Mouse (Mus musculus) cerebellum, adult 2 months (tissue): Measurements from ENCODE around the gene Jazf1. TPM values are rescaled to one million over a fixed set of nuclear protein-coding genes. Genes with fewer than 3 reads are reported as not detected.

Experiments used
- DNase-seq, 2 experiments: peaks; one replicate each; pipeline ENCODE4 v3.0.0; 2021
- H3K27ac ChIP-seq: fragments of 200-500 bp; 2 replicates; pipeline ENCODE4 v1.5.1; 2012; ENCODE audit warnings: low read length, control low read depth, inconsistent platforms; ENCODE audit not compliant: insufficient read depth
- H3K27me3 ChIP-seq: fragments of 200-500 bp; 2 replicates; pipeline ENCODE4 v1.6.1; 2012; ENCODE audit warnings: inconsistent platforms, mild to moderate bottlenecking, low read length, moderate library complexity; ENCODE audit not compliant: control insufficient read depth, insufficient read depth
- H3K4me1 ChIP-seq: fragments of 200-500 bp; 2 replicates; pipeline ENCODE4 v1.6.1; 2011; ENCODE audit warnings: low read length; ENCODE audit not compliant: control insufficient read depth, insufficient read depth
- H3K4me3 ChIP-seq: fragments of 200-500 bp; replicated peaks from 2 replicates; pipeline ENCODE3; 2011; ENCODE audit warnings: mild to moderate bottlenecking, low read depth, low read length, control low read depth; ENCODE audit not compliant: insufficient read depth
- CTCF ChIP-seq: fragments of 200-500 bp; IDR thresholded peaks from 2 replicates; pipeline ENCODE4 v1.5.1; 2011; ENCODE audit warnings: low read depth, mild to moderate bottlenecking, control low read depth, low read length, moderate library complexity, borderline replicate concordance; ENCODE audit not compliant: insufficient read depth
- POLR2A ChIP-seq: fragments of 200-500 bp; IDR thresholded peaks from 2 replicates; pipeline ENCODE4 v1.6.1; 2011; ENCODE audit warnings: low read length, control low read depth, borderline replicate concordance; ENCODE audit not compliant: insufficient read depth
- WGBS: fragments of 180-500 bp; shearing (Covaris S2); methylation state at CpG from one replicate; pipeline ENCODE4 v1.1.7; 2018; 5-methylcytosine and 5-hydroxymethylcytosine counted together
- polyA plus RNA-seq: library from polyadenylated mRNA; depleted of rRNA; stranded (reverse); fragments of >200 nt; gene quantifications from 2 replicates; pipeline ENCODE4 v1.2.3, GENCODE M21; 2012

Gene Jazf1
- polyA plus RNA-seq, 1 experiment, result 11.4 TPM

DNA sequence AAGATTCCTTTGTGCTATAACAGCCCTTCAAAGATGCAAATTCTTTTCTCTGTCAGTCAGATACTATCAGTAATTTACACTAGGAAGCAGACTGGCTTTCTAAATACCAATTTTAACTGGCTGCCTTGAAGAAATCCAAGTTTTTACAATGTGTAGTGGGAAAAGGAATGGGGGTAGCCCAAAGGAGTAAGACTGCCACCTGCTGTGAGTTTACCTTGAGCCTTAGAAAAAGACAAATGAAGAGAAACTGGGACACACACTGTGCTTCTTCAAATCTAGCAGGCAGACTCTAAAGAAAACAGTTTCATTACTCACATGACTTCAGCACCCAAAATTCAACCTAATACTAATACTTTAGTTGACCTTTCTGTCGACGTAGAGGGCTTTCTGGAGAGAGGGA lies 47.4 kb downstream of the Jazf1 start:
- Histone ChIP-seq H3K4me3 (no peak overlapping the region), H3K4me1 (no peaks in the 10 kb centered on the region), H3K27me3 (no peaks in the 10 kb centered on the region), H3K27ac (no peak overlapping the region)
- WGBS, result 70% methylated on average over 2 of the region's 2 CpGs
- TF ChIP-seq CTCF, result no peak
- no peak for TF ChIP-seq POLR2A
- DNase-seq, result no peak

DNA sequence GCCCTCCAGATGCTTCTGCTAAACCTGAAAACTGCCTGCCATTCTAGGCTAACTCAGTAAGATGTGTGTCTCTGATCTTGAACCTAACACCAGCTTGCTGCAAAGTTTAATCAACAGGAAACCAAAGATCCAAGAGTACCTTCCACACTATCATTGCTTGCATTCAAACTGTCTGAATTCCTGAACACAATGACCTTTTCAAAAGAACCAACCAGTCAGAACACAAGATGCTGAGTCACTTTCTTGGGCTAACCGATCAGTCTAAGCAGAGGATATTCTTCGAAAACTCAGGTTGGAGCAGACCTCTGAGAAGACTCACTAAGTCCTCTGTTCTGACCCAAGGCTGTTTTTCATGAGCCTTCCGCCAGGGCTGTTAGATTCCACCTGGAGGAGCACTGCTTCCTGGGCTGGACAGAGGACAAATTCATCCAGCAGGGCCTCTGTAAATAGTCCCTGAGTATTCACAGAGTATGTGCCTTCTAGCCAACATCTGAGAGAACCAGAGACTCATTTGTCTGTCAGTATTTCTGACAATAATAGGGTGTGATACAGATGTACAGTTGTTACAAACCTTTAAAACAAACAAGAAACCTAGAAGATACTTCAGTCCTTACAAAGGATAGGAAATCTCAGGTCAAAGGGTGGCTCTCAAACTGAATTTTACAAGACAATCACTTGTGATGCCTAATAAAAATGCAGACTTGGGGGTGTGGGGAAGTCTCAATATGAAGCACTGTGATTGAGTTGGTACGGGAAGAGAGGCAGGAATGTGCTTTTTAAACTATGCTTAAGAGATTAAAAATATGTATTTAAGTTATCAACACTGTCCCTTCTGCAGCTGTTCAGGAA lies 50.9 kb downstream of the Jazf1 start:
- no peak for DNase-seq
- Histone ChIP-seq H3K27me3 (no peaks in the 10 kb centered on the region), H3K4me3 (no peak overlapping the region), H3K27ac (no peak overlapping the region), H3K4me1 (no peaks in the 10 kb centered on the region)
- TF ChIP-seq POLR2A, result no peak
- TF ChIP-seq CTCF, result no peak
- WGBS, result 72% methylated on average over 4 of the region's 4 CpGs

DNA sequence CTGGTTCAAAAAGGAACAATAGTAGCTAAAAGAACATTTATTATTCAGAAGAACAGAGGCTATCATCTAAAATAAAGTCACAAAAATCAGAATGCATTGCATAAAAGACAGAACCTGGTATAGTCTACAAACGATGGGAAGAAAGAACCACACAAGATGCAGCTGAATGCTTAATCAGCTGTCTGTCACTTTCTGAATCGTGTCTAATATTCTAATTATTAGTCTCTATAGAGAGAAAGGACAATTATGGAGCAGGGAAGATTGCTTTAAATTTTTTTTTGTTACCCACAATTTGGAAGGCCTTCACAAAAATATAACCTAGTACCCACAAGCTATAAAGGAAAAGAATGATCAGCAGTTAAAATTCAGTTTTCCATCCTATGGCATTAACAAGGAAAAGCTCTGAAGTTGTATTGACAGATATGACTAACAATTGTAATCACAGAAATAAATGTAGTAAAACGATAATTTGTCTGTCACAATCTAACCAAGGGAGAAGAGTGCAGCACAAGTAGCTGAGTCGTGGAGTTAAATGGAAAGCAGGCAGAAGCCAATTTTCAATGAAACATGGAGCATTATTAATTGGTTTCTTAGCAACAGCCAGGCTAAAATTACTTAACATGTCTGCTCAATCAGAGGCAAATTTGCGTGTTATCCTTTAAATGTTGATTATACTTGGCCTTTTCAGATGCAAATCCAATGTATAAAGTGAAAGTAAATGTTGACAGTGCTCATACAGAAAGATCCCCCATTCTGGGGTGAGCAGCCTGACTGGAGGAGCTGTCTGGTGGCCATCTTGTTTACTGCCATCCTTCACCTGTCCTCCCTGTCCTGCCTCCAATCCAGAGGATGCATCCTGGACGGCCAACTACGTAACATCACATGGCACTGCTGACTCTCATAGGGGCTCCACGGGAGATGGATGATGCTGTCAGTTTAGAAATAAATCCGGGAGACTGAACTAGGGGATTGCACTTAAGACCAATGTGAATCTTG lies 53.7 kb downstream of the Jazf1 start:
- H3K27me3 ChIP-seq, result no peaks in the 10 kb centered on the region
- no peak for TF ChIP-seq CTCF
- TF ChIP-seq POLR2A, result no peak
- no peak overlapping the region for H3K4me3 ChIP-seq
- 75% methylated on average over 9 of the region's 9 CpGs for WGBS
- no peak for DNase-seq
- H3K27ac ChIP-seq, result no peak overlapping the region
- peaks cover 11% of the 10 kb centered on the region for H3K4me1 ChIP-seq

DNA sequence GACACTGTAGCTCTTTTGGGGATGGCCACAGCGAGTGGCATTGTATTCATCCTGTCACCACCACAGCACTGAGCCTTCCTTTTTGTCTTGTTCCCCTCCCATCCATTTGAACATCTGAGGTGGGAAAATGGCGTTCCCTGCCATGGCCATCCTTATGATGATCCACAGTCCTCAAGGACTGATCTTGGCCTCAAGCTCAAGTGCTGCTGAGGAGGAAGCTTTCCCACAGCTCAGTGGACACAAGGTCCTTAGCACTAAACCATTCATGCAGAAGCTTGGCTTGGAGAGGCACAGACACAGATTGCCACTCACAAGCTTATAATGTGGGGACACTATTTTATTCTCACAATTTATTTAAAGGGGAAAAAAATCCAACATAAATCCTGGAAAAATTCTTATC lies 58.1 kb downstream of the Jazf1 start:
- peak overlapping the region; percentile 40; the same call in 1 of the 2 replicates for H3K27ac ChIP-seq
- TF ChIP-seq CTCF (no peak), POLR2A (no peak)
- H3K27me3 ChIP-seq, result no peaks in the 10 kb centered on the region
- 63% methylated on average over 2 of the region's 2 CpGs for WGBS
- peaks cover 20% of the 10 kb centered on the region for H3K4me1 ChIP-seq
- no peak overlapping the region for H3K4me3 ChIP-seq
- DNase-seq, result peak; percentile 44 to 61

DNA sequence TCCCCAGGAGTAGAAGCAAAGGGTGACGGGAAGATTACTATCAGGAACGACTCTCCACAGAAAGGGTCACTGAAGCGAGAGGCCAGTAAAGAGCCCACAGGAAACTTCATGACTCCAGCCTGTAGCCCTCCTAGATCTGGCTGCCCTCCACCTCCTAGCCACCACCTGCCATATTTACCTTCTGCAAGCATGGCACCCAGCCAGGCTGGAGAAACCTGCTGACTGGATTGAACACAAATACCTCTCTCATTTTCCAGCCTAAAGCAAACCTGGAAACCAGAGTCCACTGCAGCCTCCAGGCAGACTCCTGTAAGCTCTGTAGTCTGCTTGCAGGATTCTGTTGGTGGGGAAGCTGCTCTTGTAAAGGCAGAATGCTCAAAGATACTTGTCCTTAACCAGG lies 62.4 kb downstream of the Jazf1 start:
- TF ChIP-seq CTCF, result no peak
- TF ChIP-seq POLR2A, result no peak
- WGBS, result 11% methylated on average over 3 of the region's 3 CpGs

DNA sequence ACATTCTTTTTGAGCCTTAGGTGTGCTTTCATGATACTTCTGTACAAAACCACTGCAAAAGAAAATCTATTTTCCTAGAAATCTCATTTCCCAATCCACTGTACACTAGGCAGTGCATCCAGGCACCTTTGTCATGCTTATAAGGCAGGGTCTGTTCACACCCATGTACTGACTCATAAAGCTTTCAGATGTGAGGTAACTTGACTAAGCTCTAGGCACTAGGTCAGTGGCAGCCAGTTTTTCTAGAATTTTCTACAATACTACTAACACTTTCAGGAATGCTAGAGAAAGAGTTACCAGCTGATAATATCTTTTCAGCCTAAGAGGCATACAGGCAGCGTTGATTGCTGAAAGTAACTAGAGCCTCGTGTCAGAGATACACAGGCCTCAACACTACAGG lies 62.9 kb downstream of the Jazf1 start:
- H3K4me1 ChIP-seq, result peaks cover 17% of the 10 kb centered on the region
- no peak for DNase-seq
- WGBS, result 57% methylated on average over 2 of the region's 2 CpGs
- no peaks in the 10 kb centered on the region for H3K27me3 ChIP-seq
- no peak overlapping the region for H3K27ac ChIP-seq
- no peak overlapping the region for H3K4me3 ChIP-seq
- TF ChIP-seq CTCF (no peak), POLR2A (no peak)

More for the DNA sequence above, 62.4 kb downstream of the Jazf1 start:
- peak; percentile 91 to 93 for DNase-seq
- H3K4me1 ChIP-seq, result peaks cover 21% of the 10 kb centered on the region
- no peak overlapping the region for H3K4me3 ChIP-seq
- no peaks in the 10 kb centered on the region for H3K27me3 ChIP-seq
- H3K27ac ChIP-seq, result peak overlapping the region; percentile 27; the same call in 1 of the 2 replicates

DNA sequence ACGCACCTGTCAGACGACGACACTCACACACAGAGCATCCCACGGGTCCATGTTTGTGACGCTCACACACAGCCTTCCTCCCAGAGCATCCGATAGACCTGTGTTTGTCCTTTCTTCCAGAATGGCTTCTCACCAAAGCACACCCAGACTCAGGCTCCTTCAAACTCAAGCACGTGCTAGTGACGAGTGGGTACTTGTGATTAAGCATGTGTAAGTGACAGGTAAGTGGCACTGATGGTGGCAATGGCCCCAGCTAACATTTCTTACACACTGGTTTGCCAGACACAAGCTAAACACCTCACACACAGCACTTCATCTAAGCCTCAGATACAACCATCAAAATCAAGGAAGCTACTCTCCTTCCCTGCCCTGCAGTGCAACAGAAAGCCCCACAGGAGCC lies 77.6 kb downstream of the Jazf1 start:
- 86% methylated on average over 8 of the region's 8 CpGs for WGBS
- Histone ChIP-seq H3K4me1 (peaks cover 7% of the 10 kb centered on the region), H3K27me3 (no peaks in the 10 kb centered on the region), H3K27ac (no peak overlapping the region), H3K4me3 (no peak overlapping the region)
- TF ChIP-seq POLR2A (no peak), CTCF (no peak)
- DNase-seq, result no peak
